Mouse (Mus musculus) neural tube, postnatal 0 days (tissue): ENCODE data around the gene Polk. TPM values are rescaled to one million over a fixed set of nuclear protein-coding genes. Genes with fewer than 3 reads are reported as not detected.

Experiments used
- polyA plus RNA-seq: library from polyadenylated mRNA; unstranded; fragments of >200 nt; fragmentation: Nextera tagmentation; extraction: Ambion mirVana; gene quantifications from 2 replicates; pipeline ENCODE4 v1.2.1, GENCODE M21; 2015

The Polk gene
- 5.4 and 6.5 TPM in 2 replicates for polyA plus RNA-seq

GRCm38 (mm10) chr13:96542081-96542889 is at the start of gene Polk, which contains the start of gene Col4a3bp:
Polk (minus strand) TSS chr13:96542579.
Col4a3bp (plus strand) TSS chr13:96542618.

GRCm38 (mm10) chr13:96490433-96490832 is 51.9 kb downstream of the Polk start, which contains the start of gene Gm17622:
Gm17622 (plus strand) TSS chr13:96490733.

DNA sequence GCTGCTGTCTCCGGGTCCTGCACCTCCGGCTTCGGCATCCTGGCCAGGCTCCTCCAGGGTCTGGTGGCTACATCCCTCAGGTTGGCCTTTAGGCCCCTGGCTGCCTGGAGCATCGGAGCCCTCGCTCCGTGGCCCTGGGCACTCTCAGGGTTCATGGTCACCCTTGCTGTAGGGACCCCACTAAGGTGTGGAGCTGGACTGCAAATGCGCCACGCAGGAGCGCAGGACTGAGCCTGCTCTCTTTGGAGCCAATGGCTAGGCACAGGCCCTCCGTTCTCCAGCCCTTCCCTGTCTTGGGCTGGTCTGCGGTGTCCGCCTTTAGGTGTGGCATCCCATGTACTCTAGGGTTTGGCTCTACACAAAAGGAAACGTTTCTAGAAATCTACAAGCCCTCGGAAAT is 71.4 kb downstream of the Polk start, which contains the start of gene Ankdd1b:
Gene Ankdd1b, minus strand, starts transcription at position 242 of the 400 bp plus-strand sequence.

Other genes with a start within 250 kb of the Polk start
- 16.3 and 17.2 TPM in 2 replicates for gene Poc5, start 154.3 kb downstream of the Polk start, polyA plus RNA-seq
- 0.09 TPM in 1 of 2 replicates, not detected in the other for gene Ankdd1b, start 71.4 kb downstream of the Polk start, polyA plus RNA-seq
- not detected in 2 replicates for gene Gm17622, start 51.8 kb downstream of the Polk start, polyA plus RNA-seq
- gene Col4a3bp, start within 50 bp of the Polk start, polyA plus RNA-seq: 9.6 and 12.2 TPM in 2 replicates
- gene Hmgcr, start 128.4 kb upstream of the Polk start, polyA plus RNA-seq: 100.0 and 102 TPM in 2 replicates
- 0.05 TPM in 1 of 2 replicates, not detected in the other for gene Ankrd31, start 205.7 kb upstream of the Polk start, polyA plus RNA-seq